Mouse (Mus musculus) G1E (cell line): ENCODE data around the gene Tcirg1.

Experiments used
- CTCF ChIP-seq: IDR thresholded peaks from 2 replicates; pipeline ENCODE4 v1.5.1; 2012; ENCODE audit warnings: low read depth, low read length, inconsistent platforms, mixed read lengths
- GATA1 ChIP-seq: IDR thresholded peaks from 2 replicates; pipeline ENCODE4 v1.6.1; 2012; ENCODE audit warnings: borderline replicate concordance, low read length, inconsistent platforms, mixed read lengths
- GATA2 ChIP-seq: IDR thresholded peaks from 2 replicates; pipeline ENCODE4 v1.6.1; 2012; ENCODE audit warnings: low read depth, low read length, inconsistent platforms, borderline replicate concordance

DNA sequence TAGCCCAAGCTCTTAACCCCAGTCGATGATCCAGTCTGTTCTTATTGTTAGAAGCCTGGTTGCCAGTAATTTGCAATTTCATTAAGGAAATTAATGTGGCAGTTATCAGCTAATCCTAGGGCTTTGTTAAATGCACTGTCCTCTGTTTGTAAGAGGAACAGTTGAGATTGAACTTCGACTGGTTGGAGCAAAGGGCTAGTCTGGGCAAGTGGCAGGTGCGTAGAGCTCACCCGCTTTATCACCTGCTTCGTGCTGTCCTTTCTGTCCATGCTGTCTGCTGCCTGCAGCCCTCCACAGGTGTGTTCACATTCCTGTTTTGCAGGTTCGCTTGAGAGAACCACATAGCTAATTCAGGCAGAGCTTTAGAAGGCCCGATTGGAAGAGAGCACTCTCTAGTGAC is 31.9 kb downstream of the Tcirg1 start:
- TF ChIP-seq CTCF (no peak), GATA1 (no peak), GATA2 (no peak)
